Mouse (Mus musculus) left cerebral cortex, postnatal 4 days (tissue): ENCODE results near the gene Knstrn. TPM values are rescaled to one million over a fixed set of nuclear protein-coding genes. Genes with fewer than 3 reads are reported as not detected.

Experiments used
- DNase-seq: peaks from one replicate; pipeline ENCODE4 v3.0.0-alpha.2; 2022
- intact Hi-C: fragments of 180-260 bp; cut with DNase I; formaldehyde crosslinking; loops from one replicate; pipeline ENCODE4 v1.15.1; 2025
- total RNA-seq, 2 experiments: library from RNA; stranded (reverse); gene quantifications; 2 replicates each; pipeline ENCODE4 v1.2.3; 2021

The Knstrn gene
- total RNA-seq, 2 experiments from 2014 or later: 7.6 to 8.3 TPM

DNA sequence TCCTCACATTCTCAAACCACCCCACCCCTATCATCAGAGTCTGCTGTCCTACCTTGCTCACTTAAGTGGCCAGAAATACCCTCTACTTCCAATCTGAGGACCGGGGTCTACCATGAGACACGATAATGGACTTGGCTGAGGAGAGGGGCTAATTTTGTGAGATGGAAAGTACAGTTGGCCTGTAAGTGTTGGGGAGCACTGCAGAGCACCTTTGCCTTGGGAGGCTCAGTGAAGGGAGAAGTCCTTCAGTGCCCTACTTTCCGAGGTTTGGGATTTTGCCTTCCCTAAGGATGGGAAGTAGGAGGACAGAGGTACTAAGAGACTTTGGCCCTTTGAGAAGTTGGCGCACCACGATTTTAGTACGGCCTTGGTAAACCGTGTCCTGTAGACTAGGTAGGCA is 85.5 kb downstream of the Knstrn start:
- no peak for DNase-seq
- intact Hi-C loops: no loop called here

DNA sequence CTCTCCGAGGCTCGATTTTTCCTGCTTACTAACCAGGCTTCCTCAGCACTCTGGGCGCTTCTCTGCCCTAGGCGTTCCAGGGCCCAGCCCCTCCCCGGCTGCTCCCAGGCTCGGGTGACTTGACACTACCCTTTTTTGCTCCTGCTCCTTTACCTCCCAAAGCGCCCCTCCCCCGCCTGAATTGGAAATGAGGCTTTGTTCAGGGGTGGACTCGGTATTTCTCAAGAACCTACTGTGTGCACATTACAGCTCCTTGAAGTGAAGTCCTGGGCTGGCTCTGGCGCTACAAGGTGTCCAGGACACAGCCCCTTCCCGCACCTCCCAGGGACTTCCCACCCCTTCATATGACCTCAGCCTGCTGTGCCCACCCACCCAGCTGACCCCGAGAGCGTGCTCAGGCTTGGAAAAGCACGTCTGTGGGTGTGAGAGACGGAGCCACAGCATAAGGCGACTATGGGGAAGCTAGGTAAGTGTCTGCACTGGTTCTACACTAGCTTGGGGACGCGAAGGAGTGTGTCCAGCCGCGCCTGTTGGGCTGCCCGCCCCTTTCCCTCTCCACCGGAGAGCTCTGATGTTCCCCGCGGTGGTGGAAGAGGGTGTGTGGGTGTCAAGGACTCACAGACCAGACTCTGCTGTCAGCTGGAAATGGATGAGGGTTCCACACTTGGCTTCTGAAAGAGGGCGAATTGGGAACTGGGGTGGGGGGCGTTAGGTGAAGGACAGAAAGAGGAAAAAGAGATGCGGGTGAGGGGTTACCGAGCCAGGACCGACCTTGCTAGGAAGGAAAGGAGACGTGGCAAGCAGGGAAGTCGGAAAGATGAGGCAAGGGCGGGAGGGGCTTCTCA is 86.4 kb downstream of the Knstrn start, which contains the start of gene Bahd1:
Bahd1 (plus strand) TSS at position 397 of the 845 bp plus-strand sequence.
- intact Hi-C loops: loop anchor here (5.0 kb wide), 1 partner anchor 77 kb away; no protein-coding TSS in a partner anchor

DNA sequence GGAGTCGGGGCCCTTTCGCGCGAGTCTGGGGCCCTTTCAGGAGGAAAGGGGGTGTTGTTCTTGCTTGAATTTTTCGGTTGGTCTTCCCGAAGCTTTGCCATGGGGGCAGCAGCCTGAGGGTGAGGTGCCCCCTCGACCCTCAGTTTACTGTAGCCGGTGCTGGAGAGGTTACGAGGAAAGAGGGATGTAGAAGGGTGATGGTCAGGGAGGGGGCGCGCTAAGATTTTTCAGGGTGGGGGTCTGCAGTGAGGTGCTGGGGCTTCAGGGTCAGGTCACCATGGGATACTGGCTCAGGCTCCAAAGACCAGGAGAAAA is 87.0 kb downstream of the Knstrn start:
- intact Hi-C loops: loop anchor here (5.0 kb wide), 1 partner anchor 77 kb away; no protein-coding TSS in a partner anchor
- DNase-seq: peak; percentile 9

More for the DNA sequence above, 86.4 kb downstream of the Knstrn start, which contains the start of gene Bahd1:
- peak; percentile 22 for DNase-seq

DNA sequence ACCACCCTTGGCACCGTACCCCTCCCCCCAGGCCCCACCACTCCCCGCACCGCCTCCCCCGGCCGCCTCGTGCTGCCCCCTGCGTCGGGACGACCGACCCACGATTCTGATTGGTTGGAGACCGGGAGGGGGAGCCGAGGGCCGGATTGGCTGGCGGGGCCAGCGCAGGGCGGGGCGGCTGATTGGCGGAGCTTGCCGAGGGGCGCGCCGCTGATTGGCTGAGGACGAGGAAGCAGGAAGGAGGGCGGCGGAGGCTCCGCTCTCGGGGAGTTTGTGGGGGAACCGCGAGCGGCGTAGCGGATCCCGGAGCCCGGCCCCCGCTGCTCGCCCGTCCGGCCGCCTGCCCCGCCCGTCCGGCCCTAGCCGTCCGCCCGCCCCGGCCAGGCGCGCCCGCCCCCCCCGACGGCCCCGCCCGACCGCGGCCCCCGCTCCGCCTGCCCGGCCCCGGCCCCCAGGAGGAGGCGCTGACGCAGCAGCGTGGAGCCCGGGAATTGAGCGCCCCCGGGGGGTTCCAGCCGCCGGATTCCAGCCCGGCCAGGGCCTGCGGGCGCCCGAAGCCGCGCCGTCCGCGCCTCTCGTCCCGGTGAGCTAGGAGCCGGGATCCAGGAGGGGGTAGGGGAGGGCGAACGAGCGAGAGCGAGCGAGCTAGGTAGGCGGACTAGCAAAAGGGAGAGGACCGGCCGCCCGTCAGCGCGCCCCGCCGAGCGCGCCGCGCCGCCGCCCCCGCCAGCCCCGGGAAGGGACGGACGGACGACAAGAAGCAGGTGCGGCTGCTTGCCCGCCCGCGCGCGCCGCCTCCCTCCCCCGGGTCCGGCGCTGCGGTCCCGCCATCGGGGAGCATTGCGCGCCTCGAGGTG is 87.6 kb downstream of the Knstrn start:
- DNase-seq: peak; percentile 98
- intact Hi-C loops: loop anchor here (5.0 kb wide), 1 partner anchor 76 kb away; no protein-coding TSS in a partner anchor

DNA sequence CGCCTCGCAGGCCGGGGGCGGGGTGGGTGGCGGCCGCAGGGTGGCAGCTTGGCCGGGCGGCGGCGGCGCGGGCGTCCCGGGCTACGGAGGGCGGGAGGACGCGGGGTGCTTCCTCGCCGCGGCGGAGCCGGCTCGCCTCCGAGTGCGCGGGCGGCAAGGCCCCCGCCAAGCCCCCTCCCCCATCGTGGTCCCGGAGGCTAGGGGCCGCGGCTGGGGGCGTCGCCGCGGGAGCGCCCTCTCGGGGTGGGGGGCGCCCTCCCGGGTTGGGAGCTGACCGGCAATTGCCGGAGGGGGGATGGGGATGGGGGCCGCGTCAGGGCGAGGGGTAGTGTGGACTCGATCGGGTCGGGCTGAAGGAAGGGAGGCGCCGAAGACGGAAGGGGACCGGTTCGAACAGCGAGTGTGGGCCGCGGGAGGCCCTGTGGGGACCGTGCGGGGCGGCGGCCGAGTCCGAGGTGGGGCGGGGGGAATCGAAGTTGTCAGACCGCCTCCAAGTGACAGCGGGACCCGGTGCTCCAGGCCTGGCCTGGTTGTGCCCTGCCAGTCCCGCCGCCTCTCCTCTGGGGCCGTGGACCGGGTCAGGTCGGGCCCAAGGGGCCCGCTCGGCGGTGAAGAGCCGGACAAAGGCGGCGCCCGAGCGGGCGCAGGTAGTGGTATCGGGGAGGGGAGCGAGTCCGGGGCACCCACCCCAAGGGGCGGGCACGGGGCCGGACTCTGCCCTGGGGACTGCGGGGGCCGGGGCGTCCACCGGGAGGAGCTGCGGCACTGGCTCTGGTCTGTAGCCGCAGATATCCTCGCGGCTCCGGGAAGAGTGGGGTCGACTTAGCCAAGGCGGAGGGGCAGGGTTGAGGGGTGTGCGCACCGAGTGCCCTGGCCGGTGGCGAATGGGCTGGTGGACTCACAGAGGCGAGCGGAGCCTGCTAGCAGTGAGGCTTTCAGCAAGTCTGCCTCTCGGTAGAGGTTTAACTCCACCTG is 88.5 kb downstream of the Knstrn start:
- peak; percentile 49 for DNase-seq
- intact Hi-C loops: loop anchor here (5.0 kb wide), 1 partner anchor 75 kb away; no protein-coding TSS in a partner anchor

DNA sequence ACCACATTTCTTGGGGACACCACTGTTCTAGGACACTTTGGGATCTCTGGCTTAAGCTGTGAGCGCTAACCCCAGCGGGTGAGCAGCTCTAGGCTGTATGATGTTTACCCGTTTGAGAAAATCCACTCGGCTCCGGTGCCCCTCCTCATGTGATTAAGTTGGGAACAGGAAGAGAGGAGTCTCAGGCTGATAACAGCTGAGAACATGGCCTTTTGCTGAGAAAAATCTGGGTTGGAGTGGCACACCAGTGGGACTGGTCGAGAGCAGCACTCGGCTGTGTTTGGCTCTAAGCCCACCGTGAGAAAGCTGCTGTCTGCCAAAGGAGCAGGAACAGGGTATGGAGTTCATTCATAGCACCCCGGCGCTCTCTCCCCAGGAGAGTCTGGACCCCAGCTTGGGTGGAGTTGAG is 89.5 kb downstream of the Knstrn start:
- intact Hi-C loops: loop anchor here (5.0 kb wide), 1 partner anchor 74 kb away; no protein-coding TSS in a partner anchor
- DNase-seq: peak; percentile 65

Other genes starting within 250 kb of the Knstrn start
- 1 to 10 TPM; 5.7 to 5.9 TPM for gene Bub1b, start 215.8 kb upstream of the Knstrn start, total RNA-seq
- 100 to 1,000 TPM; 142 to 154 TPM for gene Pak6, start 150.7 kb upstream of the Knstrn start, total RNA-seq
- 1 to 10 TPM; 2.2 to 2.5 TPM for gene Ankrd63, start 110.0 kb upstream of the Knstrn start, total RNA-seq
- 1 to 10 TPM; 1.8 to 2.1 TPM for gene Plcb2, start 85.6 kb upstream of the Knstrn start, total RNA-seq
- 10 to 100 TPM; 17.8 to 19.7 TPM for gene Inafm2, start 68.2 kb upstream of the Knstrn start, total RNA-seq
- gene Ccdc9b, start 51.3 kb upstream of the Knstrn start, total RNA-seq: 1 to 10 TPM; 1.8 to 2.1 TPM
- gene Phgr1, start 41.2 kb upstream of the Knstrn start, total RNA-seq: not detected
- 100 to 1,000 TPM; 109 to 128 TPM for gene Disp2, start 34.3 kb upstream of the Knstrn start, total RNA-seq
- 10 to 100 TPM; 50.7 to 57.6 TPM for gene Ivd, start 48.0 kb downstream of the Knstrn start, total RNA-seq
- gene Bahd1, start 86.4 kb downstream of the Knstrn start, total RNA-seq: 10 to 100 TPM; 32.3 to 35.6 TPM
- gene Chst14, start 112.5 kb downstream of the Knstrn start, total RNA-seq: 1 to 10 TPM; 4.0 to 4.3 TPM
- 10 to 100 TPM; 41.6 to 43.4 TPM for gene Ccdc32, start 215.4 kb downstream of the Knstrn start, total RNA-seq
- gene Rpusd2, start 220.8 kb downstream of the Knstrn start, total RNA-seq: 1 to 10 TPM; 8.2 to 8.5 TPM
- gene Knl1, start 233.1 kb downstream of the Knstrn start, total RNA-seq: 1 to 10 TPM; 3.3 to 3.4 TPM